Mouse (Mus musculus) A20 (cell line): Measurements from ENCODE around the gene Vps51.

Experiments
- DNase-seq: peaks from one replicate; pipeline ENCODE4 v3.0.0-alpha.2; 2011; ENCODE audit warnings: low read depth, low spot score

Vps51 gene

GRCm38 (mm10) chr19:6047899-6048166, 29.2 kb downstream of the Vps51 start:
- DNase-seq, result peak; percentile 53

GRCm38 (mm10) chr19:6047154-6047898, 29.7 kb downstream of the Vps51 start:
- no peak for DNase-seq

- peak; percentile 96 for DNase-seq
Observed at GRCm38 (mm10) chr19:6046294-6047153, 30.5 kb downstream of the Vps51 start, which contains the start of gene Syvn1. Gene Syvn1 (plus strand): TSS chr19:6046576.

GRCm38 (mm10) chr19:6045366-6046293, 31.4 kb downstream of the Vps51 start:
- peak; percentile 84 for DNase-seq

- DNase-seq, result peak; percentile 71
Observed at GRCm38 (mm10) chr19:6044102-6044501, 32.9 kb downstream of the Vps51 start.

GRCm38 (mm10) chr19:6042293-6042692, 34.7 kb downstream of the Vps51 start:
- no peak for DNase-seq

GRCm38 (mm10) chr19:6040002-6040401, 37.0 kb downstream of the Vps51 start:
- peak; percentile 56 for DNase-seq

GRCm38 (mm10) chr19:6038326-6038725, 38.7 kb downstream of the Vps51 start:
- DNase-seq, result no peak

- DNase-seq, result no peak
Observed at GRCm38 (mm10) chr19:6037695-6038094, 39.3 kb downstream of the Vps51 start.

GRCm38 (mm10) chr19:6035966-6036585, 41.0 kb downstream of the Vps51 start:
- DNase-seq, result no peak

GRCm38 (mm10) chr19:6030520-6031280, 46.3 kb downstream of the Vps51 start:
- DNase-seq, result no peak

- no peak for DNase-seq
Observed at GRCm38 (mm10) chr19:6029426-6029825, 47.6 kb downstream of the Vps51 start.

GRCm38 (mm10) chr19:6028991-6029390, 48.0 kb downstream of the Vps51 start:
- DNase-seq, result no peak

GRCm38 (mm10) chr19:6023930-6024329, 53.1 kb downstream of the Vps51 start:
- DNase-seq, result no peak

- DNase-seq, result no peak
Observed at GRCm38 (mm10) chr19:6023059-6023458, 54.0 kb downstream of the Vps51 start.

- peak; percentile 34 for DNase-seq
Observed at GRCm38 (mm10) chr19:6020276-6020675, 56.8 kb downstream of the Vps51 start.

GRCm38 (mm10) chr19:6018142-6019089, 58.6 kb downstream of the Vps51 start:
- peak; percentile 90 for DNase-seq
